Mouse (Mus musculus): ENCODE results near the gene Smad3. TPM values are rescaled to one million over a fixed set of nuclear protein-coding genes. Genes with fewer than 3 reads are reported as not detected.

Gene Smad3
- polyA plus RNA-seq, 1 experiment: not detected

GRCm38 (mm10) chr9:63662759-63663158, 95.0 kb downstream of the Smad3 start:
- 92% methylated on average over 7 of the region's 7 CpGs for WGBS

DNA sequence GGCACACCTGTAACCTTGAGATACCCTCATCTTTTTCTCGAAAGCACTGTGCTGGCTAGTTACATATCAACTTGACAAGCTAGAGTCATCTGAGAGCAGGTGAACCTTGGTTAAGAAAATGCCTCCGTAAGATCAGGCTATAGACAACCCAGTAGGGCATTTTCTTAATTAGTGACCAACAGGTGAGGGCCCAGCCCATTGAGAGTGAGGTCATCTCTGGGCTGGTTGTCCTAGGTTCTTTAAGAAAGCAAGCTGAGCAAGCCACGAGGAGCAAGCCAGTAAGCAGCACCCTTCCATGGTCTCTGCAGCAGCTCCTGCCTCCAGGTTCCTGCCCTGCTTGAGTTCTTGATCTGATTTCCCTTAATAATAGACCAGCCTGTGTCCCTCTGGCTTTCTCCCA, 97.1 kb downstream of the Smad3 start:
- WGBS: over 99% methylated on average over 3 of the region's 3 CpGs
- peaks cover 17% of the 10 kb centered on the region for H3K4me1 ChIP-seq (ENCODE audit: control insufficient read depth, insufficient read depth, low read length)
- H3K27ac ChIP-seq (ENCODE audit: insufficient read depth, low read depth, low read length): no peak overlapping the region
- TF ChIP-seq POLR2A (IDR thresholded peaks at IDR 0.05; ENCODE audit: insufficient read depth, low read depth, low read length) (no peak), CTCF (IDR thresholded peaks at IDR 0.05; ENCODE audit: insufficient read depth, low read depth, low read length) (no peak)
- no peak overlapping the region for H3K4me3 ChIP-seq (ENCODE audit: insufficient read depth, low read depth, low read length)

More at GRCm38 (mm10) chr9:63662759-63663158, 95.0 kb downstream of the Smad3 start:
- Histone ChIP-seq H3K4me1 (ENCODE audit: control insufficient read depth, insufficient read depth, low read length) (peaks cover 38% of the 10 kb centered on the region), H3K4me3 (ENCODE audit: insufficient read depth, low read depth, low read length) (no peak overlapping the region), H3K27ac (ENCODE audit: insufficient read depth, low read depth, low read length) (no peak overlapping the region)
- no peak for TF ChIP-seq CTCF (IDR thresholded peaks at IDR 0.05; ENCODE audit: insufficient read depth, low read depth, low read length)
- TF ChIP-seq POLR2A (IDR thresholded peaks at IDR 0.05; ENCODE audit: insufficient read depth, low read depth, low read length): no peak

DNA sequence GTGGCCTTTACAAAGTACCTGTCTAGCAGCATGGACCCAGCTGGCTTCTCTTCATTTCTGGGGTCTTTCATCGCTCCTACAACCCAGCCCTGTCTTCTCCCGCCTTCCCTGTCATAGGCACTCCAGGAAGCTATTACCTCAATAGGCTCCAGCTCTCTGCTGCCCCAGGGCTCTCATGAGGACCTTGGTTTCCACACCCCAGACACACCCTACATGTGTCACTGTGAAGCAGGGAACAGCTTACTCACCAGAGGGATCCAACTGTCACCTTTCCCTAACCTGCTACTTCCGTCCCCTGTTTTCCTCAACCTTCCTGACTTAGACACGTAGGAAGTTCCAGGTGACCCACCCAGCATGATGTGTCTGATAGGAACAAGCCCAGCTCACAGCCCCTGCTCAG, 97.7 kb downstream of the Smad3 start:
- Histone ChIP-seq H3K27ac (ENCODE audit: insufficient read depth, low read depth, low read length) (no peak overlapping the region), H3K4me3 (ENCODE audit: insufficient read depth, low read depth, low read length) (no peak overlapping the region), H3K4me1 (ENCODE audit: control insufficient read depth, insufficient read depth, low read length) (peaks cover 13% of the 10 kb centered on the region)
- 95% methylated on average over 4 of the region's 4 CpGs for WGBS
- TF ChIP-seq CTCF (IDR thresholded peaks at IDR 0.05; ENCODE audit: insufficient read depth, low read depth, low read length) (no peak), POLR2A (IDR thresholded peaks at IDR 0.05; ENCODE audit: insufficient read depth, low read depth, low read length) (no peak)

DNA sequence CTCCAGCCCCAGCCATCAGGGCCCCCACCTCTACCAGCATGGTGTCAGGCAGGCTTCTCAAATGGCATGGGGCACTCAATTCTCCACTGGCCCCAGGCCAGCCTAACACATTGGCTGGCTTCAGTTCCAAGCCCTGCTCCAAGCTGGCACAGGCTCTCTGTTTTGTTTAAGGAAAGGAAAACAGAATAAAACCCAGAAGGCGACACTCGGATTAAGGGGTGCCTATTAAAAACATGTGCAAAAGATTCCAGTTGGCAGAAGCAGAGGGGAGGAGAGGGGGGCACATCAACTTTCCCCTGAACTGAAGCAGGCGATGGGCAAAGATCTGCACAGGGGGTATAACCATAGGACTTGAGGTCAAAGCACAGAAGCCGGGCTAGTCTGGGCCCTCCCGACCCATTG, 98.8 kb downstream of the Smad3 start:
- Histone ChIP-seq H3K4me3 (ENCODE audit: insufficient read depth, low read depth, low read length) (no peak overlapping the region), H3K27ac (ENCODE audit: insufficient read depth, low read depth, low read length) (no peak overlapping the region), H3K4me1 (ENCODE audit: control insufficient read depth, insufficient read depth, low read length) (peaks cover 10% of the 10 kb centered on the region)
- 70% methylated on average over 5 of the region's 5 CpGs for WGBS
- no peak for TF ChIP-seq CTCF (IDR thresholded peaks at IDR 0.05; ENCODE audit: insufficient read depth, low read depth, low read length)
- no peak for TF ChIP-seq POLR2A (IDR thresholded peaks at IDR 0.05; ENCODE audit: insufficient read depth, low read depth, low read length)

- Histone ChIP-seq H3K27ac (ENCODE audit: insufficient read depth, low read depth, low read length) (no peak overlapping the region), H3K4me3 (ENCODE audit: insufficient read depth, low read depth, low read length) (no peak overlapping the region)
These were observed 99.4 kb downstream of the Smad3 start for GRCm38 (mm10) chr9:63658436-63658835.

DNA sequence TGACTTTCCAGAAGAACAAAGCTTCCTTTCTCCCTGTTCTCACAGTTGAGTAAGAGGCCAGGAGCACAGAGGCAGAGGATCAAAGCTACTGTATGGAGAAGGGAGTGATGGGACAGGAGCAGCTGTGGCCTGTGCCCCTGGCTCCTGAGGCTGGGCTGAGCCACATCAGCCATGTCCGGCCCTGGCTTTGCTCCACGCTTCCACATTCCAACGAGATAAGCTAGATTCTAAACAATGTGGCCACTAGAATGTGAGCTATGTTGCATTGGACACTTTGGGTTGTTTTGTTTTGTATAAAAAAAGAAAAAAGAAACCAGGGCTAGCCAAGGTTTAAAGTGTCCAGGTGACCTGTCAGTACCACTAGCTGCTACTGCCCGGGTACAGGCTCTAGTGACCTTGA, 100.6 kb downstream of the Smad3 start:
- H3K4me3 ChIP-seq (ENCODE audit: insufficient read depth, low read depth, low read length): no peak overlapping the region
- 90% methylated on average over 4 of the region's 4 CpGs for WGBS
- H3K27ac ChIP-seq (ENCODE audit: insufficient read depth, low read depth, low read length): no peak overlapping the region
- peaks cover 18% of the 10 kb centered on the region for H3K4me1 ChIP-seq (ENCODE audit: control insufficient read depth, insufficient read depth, low read length)
- no peak for TF ChIP-seq CTCF (IDR thresholded peaks at IDR 0.05; ENCODE audit: insufficient read depth, low read depth, low read length)
- TF ChIP-seq POLR2A (IDR thresholded peaks at IDR 0.05; ENCODE audit: insufficient read depth, low read depth, low read length): no peak

More at GRCm38 (mm10) chr9:63658436-63658835, 99.4 kb downstream of the Smad3 start:
- TF ChIP-seq POLR2A (IDR thresholded peaks at IDR 0.05; ENCODE audit: insufficient read depth, low read depth, low read length) (no peak), CTCF (IDR thresholded peaks at IDR 0.05; ENCODE audit: insufficient read depth, low read depth, low read length) (no peak)
- 84% methylated on average over 9 of the region's 9 CpGs for WGBS
- peaks cover 14% of the 10 kb centered on the region for H3K4me1 ChIP-seq (ENCODE audit: control insufficient read depth, insufficient read depth, low read length)

- no peak overlapping the region for H3K27ac ChIP-seq (ENCODE audit: insufficient read depth, low read depth, low read length)
- peaks cover 29% of the 10 kb centered on the region for H3K4me1 ChIP-seq (ENCODE audit: control insufficient read depth, insufficient read depth, low read length)
- 63% methylated on average over 1 of the region's 1 CpGs for WGBS
- TF ChIP-seq POLR2A (IDR thresholded peaks at IDR 0.05; ENCODE audit: insufficient read depth, low read depth, low read length): no peak
- H3K4me3 ChIP-seq (ENCODE audit: insufficient read depth, low read depth, low read length): no peak overlapping the region
These were observed 102.7 kb downstream of the Smad3 start for GRCm38 (mm10) chr9:63655092-63655491.

GRCm38 (mm10) chr9:63654575-63654974, 103.2 kb downstream of the Smad3 start:
- H3K27ac ChIP-seq (ENCODE audit: insufficient read depth, low read depth, low read length): no peak overlapping the region
- no peak for TF ChIP-seq CTCF (IDR thresholded peaks at IDR 0.05; ENCODE audit: insufficient read depth, low read depth, low read length)
- TF ChIP-seq POLR2A (IDR thresholded peaks at IDR 0.05; ENCODE audit: insufficient read depth, low read depth, low read length): no peak
- 90% methylated on average over 8 of the region's 8 CpGs for WGBS
- peaks cover 29% of the 10 kb centered on the region for H3K4me1 ChIP-seq (ENCODE audit: control insufficient read depth, insufficient read depth, low read length)
- H3K4me3 ChIP-seq (ENCODE audit: insufficient read depth, low read depth, low read length): no peak overlapping the region

GRCm38 (mm10) chr9:63653666-63654065, 104.1 kb downstream of the Smad3 start:
- TF ChIP-seq POLR2A (IDR thresholded peaks at IDR 0.05; ENCODE audit: insufficient read depth, low read depth, low read length) (no peak), CTCF (IDR thresholded peaks at IDR 0.05; ENCODE audit: insufficient read depth, low read depth, low read length) (no peak)
- Histone ChIP-seq H3K27ac (ENCODE audit: insufficient read depth, low read depth, low read length) (no peak overlapping the region), H3K4me1 (ENCODE audit: control insufficient read depth, insufficient read depth, low read length) (peaks cover 29% of the 10 kb centered on the region), H3K4me3 (ENCODE audit: insufficient read depth, low read depth, low read length) (no peak overlapping the region)
- 30% methylated on average over 7 of the region's 7 CpGs for WGBS

DNA sequence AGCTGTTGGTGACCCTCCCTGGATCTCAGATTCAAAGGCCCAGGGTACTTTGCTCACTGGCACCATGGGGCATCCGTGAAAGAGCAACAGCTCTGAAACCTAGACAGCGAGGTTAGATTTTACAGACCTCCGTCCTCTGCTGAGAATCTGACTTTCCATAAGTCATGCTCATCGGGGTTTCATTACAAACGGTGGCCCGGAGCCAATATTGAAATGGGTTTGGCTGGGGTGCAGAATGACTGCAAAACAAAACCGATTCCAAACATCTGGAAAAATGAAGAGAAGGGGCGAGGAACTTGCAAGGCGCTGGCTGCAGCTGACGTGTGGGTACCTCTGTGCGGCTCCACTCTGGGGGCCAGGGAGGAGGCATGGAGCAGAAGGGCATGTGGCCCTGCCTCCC, 106.2 kb downstream of the Smad3 start:
- Histone ChIP-seq H3K27ac (ENCODE audit: insufficient read depth, low read depth, low read length) (no peak overlapping the region), H3K4me3 (ENCODE audit: insufficient read depth, low read depth, low read length) (no peak overlapping the region), H3K4me1 (ENCODE audit: control insufficient read depth, insufficient read depth, low read length) (peaks cover 33% of the 10 kb centered on the region)
- WGBS: 55% methylated on average over 11 of the region's 11 CpGs
- TF ChIP-seq CTCF (IDR thresholded peaks at IDR 0.05; ENCODE audit: insufficient read depth, low read depth, low read length): no peak
- TF ChIP-seq POLR2A (IDR thresholded peaks at IDR 0.05; ENCODE audit: insufficient read depth, low read depth, low read length): no peak
